Mouse (Mus musculus) testis, adult 2 months (tissue): Measurements from ENCODE around the gene Grap.

ENCODE experiments used
- CTCF ChIP-seq: fragments of 200-500 bp; IDR thresholded peaks from 2 replicates; pipeline ENCODE4 v1.5.1; 2012; ENCODE audit warnings: low read depth, mild to moderate bottlenecking, inconsistent platforms, low read length, moderate library complexity; ENCODE audit not compliant: control insufficient read depth, insufficient read depth, insufficient replicate concordance
- POLR2A ChIP-seq: fragments of 200-500 bp; IDR thresholded peaks from 2 replicates; pipeline ENCODE4 v1.6.1; 2012; ENCODE audit warnings: low read depth, mild to moderate bottlenecking, inconsistent platforms, low read length, moderate library complexity; ENCODE audit not compliant: control insufficient read depth

DNA sequence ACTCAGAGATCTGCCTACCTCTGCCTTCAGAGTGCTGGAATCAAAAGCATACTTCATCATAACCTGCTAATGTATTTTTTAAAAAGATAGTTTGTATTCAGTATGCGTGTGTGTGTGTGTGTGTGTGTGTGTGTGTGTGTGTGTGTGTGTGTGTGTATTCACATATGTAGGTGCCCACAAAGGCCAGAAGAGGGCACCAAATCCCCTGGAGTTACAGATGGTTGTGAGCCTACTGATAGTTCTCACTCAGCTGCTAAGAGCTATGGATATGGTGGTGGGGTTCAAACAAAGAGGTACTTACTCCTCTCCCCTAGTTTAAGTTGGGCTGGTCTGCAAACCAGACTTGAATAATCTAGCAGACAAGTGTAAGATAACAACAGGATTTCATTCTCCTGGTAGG, 26.6 kb upstream of the Grap start:
- TF ChIP-seq CTCF (no peak), POLR2A (no peak)
